Mouse (Mus musculus): ENCODE data around the gene Psmd4. TPM values are rescaled to one million over a fixed set of nuclear protein-coding genes. Genes with fewer than 3 reads are reported as not detected.

Gene Psmd4
- total RNA-seq, 1 experiment = 291 TPM

DNA sequence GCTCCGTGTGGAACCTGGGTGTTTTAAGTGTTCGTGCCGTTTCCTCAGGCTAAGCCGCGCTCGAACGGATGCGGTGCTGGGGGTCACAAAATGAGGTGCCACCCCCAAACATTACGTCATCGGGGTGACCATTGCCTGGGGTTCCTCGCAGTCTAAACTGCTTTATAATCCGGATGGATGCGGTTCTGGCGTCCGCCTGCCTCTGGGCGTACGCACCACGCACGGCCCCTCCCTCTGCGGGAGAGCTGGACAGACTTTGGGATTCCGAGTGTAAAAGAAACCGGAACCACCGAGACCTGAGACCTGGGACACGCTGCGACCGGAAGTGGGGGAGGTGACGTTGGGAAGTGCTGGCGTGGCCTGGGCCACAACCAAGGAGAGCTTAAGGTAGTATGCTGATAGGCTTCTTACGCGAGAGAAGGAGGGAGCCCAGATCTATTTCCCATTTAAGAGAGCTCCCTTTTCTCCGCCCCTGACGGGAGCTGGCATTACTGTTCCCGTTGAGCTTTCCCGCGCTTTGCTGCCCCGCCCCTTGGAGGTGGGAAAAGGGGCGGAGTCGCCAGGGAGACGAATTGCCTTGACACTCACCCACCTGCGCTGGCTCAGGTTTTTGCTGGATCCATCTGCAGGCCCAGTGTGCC is 26.4 kb downstream of the Psmd4 start:
- TF ChIP-seq MAFK (IDR thresholded peaks at IDR 0.05; ENCODE audit: insufficient read depth, low read depth, low read length) = no peak
- no peak for TF ChIP-seq ZC3H11A (IDR thresholded peaks at IDR 0.05; ENCODE audit: borderline replicate concordance, low read depth, low read length)
- TF ChIP-seq CHD2 (IDR thresholded peaks at IDR 0.05; ENCODE audit: low read depth, low read length) = peak; percentile 25; the same call in 1 of the 2 replicates
- TF ChIP-seq HCFC1 (IDR thresholded peaks at IDR 0.05; ENCODE audit: borderline replicate concordance, insufficient read depth, low read length) = peak; percentile 71
- no peak for TF ChIP-seq ZNF384 (IDR thresholded peaks at IDR 0.05; ENCODE audit: low read depth, low read length)
- Histone ChIP-seq H3K4me3 (ENCODE audit: insufficient read depth in 1 of 2, low read depth in 1 of 2, low read length in 2 of 2, poor library complexity in 1 of 2, severe bottlenecking in 1 of 2) (peak overlapping the region; percentile 79 to 92), H3K9ac (ENCODE audit: insufficient read depth, low read depth, low read length, poor library complexity, severe bottlenecking) (peak overlapping the region; percentile 92), H3K36me3 (ENCODE audit: control insufficient read depth, insufficient read depth, low read length, poor library complexity, severe bottlenecking) (peaks cover 12% of the 10 kb centered on the region), H3K27ac (ENCODE audit: insufficient read depth, low read depth, low read length, poor library complexity, severe bottlenecking) (peak overlapping the region; percentile 97), H3K4me1 (ENCODE audit: control insufficient read depth in 2 of 2, insufficient read depth in 2 of 2, low read length in 2 of 2, poor library complexity in 1 of 2) (peaks cover 0 to 5% of the 10 kb centered on the region in 2 experiments; a peak in 1 of 4 replicates), H3K9me3 (ENCODE audit: control insufficient read depth, insufficient read depth, low read depth, low read length) (no peaks in the 10 kb centered on the region)
- in situ Hi-C loops (cut with MboI; ENCODE audit: low sequenced_read_pairs in 2 of 2, unreplicated experiment in 2 of 2) = no loop called here
- DNase-seq (ENCODE audit: low read depth, low spot score) = peak; percentile 99

DNA sequence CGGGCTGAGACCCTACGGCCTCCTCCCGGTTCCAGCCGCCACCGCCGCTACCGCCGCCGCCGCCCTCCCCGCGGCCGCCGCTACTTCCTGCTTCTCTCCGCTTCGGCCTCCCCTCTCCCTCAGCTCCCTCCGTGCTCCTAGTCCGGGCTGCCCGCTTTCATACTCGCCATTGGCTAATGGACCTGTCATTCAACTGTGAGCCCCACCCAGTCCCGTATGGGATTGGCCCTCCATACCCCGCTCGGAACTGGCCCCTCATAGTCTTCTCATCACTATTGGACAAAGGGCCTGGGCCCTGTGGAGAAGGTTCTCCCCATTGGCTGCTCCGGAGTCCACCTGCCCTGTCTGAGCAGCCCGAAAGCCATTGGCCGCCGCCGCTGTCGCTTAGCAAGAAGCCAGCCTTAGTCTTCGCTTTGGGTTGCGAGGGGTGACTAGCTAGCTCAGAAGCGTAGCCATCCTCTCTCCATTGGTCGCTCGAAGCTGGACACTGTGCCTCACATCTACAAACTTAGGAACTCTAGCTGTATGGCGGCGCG is 27.0 kb downstream of the Psmd4 start, which contains the start of gene Zfp687:
Gene Zfp687 (minus strand): TSS at position 112 of the 536 bp plus-strand sequence.
- TF ChIP-seq CHD2 (IDR thresholded peaks at IDR 0.05; ENCODE audit: low read depth, low read length) (peak; percentile 91), ZC3H11A (IDR thresholded peaks at IDR 0.05; ENCODE audit: borderline replicate concordance, low read depth, low read length) (no peak)
- Histone ChIP-seq H3K36me3 (ENCODE audit: control insufficient read depth, insufficient read depth, low read length, poor library complexity, severe bottlenecking) (peaks cover 19% of the 10 kb centered on the region), H3K9ac (ENCODE audit: insufficient read depth, low read depth, low read length, poor library complexity, severe bottlenecking) (peak within 1 kb of the TSS; percentile 92), H3K27ac (ENCODE audit: insufficient read depth, low read depth, low read length, poor library complexity, severe bottlenecking) (peak within 1 kb of the TSS; percentile 97), H3K4me3 (ENCODE audit: insufficient read depth in 1 of 2, low read depth in 1 of 2, low read length in 2 of 2, poor library complexity in 1 of 2, severe bottlenecking in 1 of 2) (peak within 1 kb of the TSS; percentile 79 to 92), H3K9me3 (ENCODE audit: control insufficient read depth, insufficient read depth, low read depth, low read length) (no peaks in the 10 kb centered on the region), H3K4me1 (ENCODE audit: control insufficient read depth in 2 of 2, insufficient read depth in 2 of 2, low read length in 2 of 2, poor library complexity in 1 of 2) (peaks cover 0 to 5% of the 10 kb centered on the region in 2 experiments; a peak in 1 of 4 replicates)
- in situ Hi-C loops (cut with MboI; ENCODE audit: low sequenced_read_pairs in 2 of 2, unreplicated experiment in 2 of 2) = no loop called here
- DNase-seq (ENCODE audit: low read depth, low spot score) = peak; percentile 99

DNA sequence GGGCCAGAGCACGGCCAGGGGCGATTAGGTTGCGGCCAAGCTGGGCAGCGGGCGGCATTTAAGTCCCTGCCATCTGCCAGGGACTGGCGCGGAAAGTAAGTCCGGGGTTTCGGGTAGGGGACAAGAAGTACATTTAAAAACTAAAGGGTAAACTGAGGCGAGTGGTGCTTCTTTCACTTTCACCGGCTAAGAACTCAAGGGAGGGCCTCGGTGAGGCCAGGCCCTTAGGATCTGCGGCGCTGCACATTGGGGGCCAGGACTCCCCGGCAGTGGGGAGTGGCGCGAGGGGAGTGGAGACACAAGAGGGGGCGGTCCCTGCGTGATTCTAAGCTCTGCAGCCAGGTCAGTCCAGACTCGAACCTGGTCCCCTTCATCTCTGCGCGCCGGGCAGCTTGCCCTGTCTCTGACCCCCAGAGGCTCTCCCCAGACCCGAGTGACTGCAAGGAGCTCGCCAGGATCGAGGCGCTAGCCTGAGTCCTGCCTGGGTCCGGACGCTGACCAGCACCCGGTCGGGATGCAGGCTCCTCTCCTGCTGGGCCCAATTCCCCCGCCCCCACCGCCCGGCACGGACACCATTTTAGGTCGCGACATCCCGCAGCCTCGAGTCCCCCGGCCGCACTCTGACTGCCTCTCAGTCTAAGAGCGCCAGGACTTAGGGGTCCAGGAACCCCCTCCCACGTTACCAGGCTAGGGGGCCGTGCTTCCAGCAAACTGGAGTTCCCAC is 27.8 kb downstream of the Psmd4 start:
- peaks cover 25% of the 10 kb centered on the region for H3K36me3 ChIP-seq (ENCODE audit: control insufficient read depth, insufficient read depth, low read length, poor library complexity, severe bottlenecking)
- DNase-seq (ENCODE audit: low read depth, low spot score) = peak; percentile 33
- H3K4me1 ChIP-seq (ENCODE audit: control insufficient read depth in 2 of 2, insufficient read depth in 2 of 2, low read length in 2 of 2, poor library complexity in 1 of 2) = peaks cover 0 to 5% of the 10 kb centered on the region in 2 experiments; a peak in 1 of 4 replicates
- peak overlapping the region; percentile 89 for H3K9ac ChIP-seq (ENCODE audit: insufficient read depth, low read depth, low read length, poor library complexity, severe bottlenecking)
- peak overlapping the region; percentile 74 for H3K27ac ChIP-seq (ENCODE audit: insufficient read depth, low read depth, low read length, poor library complexity, severe bottlenecking)
- H3K4me3 ChIP-seq (ENCODE audit: insufficient read depth in 1 of 2, low read depth in 1 of 2, low read length in 2 of 2, poor library complexity in 1 of 2, severe bottlenecking in 1 of 2) = peak overlapping the region; percentile 79 to 92
- no peaks in the 10 kb centered on the region for H3K9me3 ChIP-seq (ENCODE audit: control insufficient read depth, insufficient read depth, low read depth, low read length)
- TF ChIP-seq MAFK (IDR thresholded peaks at IDR 0.05; ENCODE audit: insufficient read depth, low read depth, low read length) (no peak), HCFC1 (IDR thresholded peaks at IDR 0.05; ENCODE audit: borderline replicate concordance, insufficient read depth, low read length) (no peak), CHD2 (IDR thresholded peaks at IDR 0.05; ENCODE audit: low read depth, low read length) (no peak), ZNF384 (IDR thresholded peaks at IDR 0.05; ENCODE audit: low read depth, low read length) (no peak), ZC3H11A (IDR thresholded peaks at IDR 0.05; ENCODE audit: borderline replicate concordance, low read depth, low read length) (no peak)
- in situ Hi-C loops (cut with MboI; ENCODE audit: low sequenced_read_pairs in 2 of 2, unreplicated experiment in 2 of 2) = no loop called here

DNA sequence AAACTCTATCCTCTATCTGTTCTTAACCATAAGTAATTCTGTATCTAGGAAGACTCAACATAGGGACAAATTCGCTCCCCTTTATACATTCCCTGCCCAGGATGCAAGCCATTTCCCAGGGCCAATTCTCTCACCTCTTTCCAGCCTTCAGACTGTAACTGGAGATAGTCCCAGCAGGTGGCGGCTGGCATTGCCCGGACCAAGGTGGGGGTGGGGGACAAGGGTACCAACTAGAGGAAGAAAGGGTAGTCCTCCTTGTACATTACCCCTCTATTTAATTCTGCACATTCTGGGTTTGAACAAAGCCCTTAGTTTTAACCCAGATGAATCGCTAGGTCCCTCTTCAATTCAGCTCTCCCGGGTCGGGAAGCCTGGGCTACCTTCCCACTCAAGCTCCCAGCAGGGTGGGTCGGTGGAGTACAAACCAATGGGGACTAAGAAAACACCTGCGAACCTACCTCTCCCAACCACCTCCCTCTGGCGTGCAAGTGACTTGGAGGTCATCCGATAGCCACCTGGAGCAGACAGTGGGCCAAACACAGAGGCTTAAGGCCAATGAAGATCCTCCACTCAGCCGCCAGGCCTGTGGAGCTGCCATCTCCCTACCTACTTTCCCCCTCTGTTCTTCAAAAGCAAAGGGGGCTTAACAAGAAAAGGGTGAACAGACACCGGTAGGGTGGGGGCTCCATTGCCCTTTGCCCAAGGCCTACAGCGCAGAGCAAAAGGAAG is 28.6 kb downstream of the Psmd4 start:
- Histone ChIP-seq H3K9ac (ENCODE audit: insufficient read depth, low read depth, low read length, poor library complexity, severe bottlenecking) (peak overlapping the region; percentile 89), H3K4me1 (ENCODE audit: control insufficient read depth in 2 of 2, insufficient read depth in 2 of 2, low read length in 2 of 2, poor library complexity in 1 of 2) (peaks cover 0 to 5% of the 10 kb centered on the region in 2 experiments; a peak in 1 of 4 replicates), H3K9me3 (ENCODE audit: control insufficient read depth, insufficient read depth, low read depth, low read length) (no peaks in the 10 kb centered on the region), H3K36me3 (ENCODE audit: control insufficient read depth, insufficient read depth, low read length, poor library complexity, severe bottlenecking) (peaks cover 29% of the 10 kb centered on the region), H3K4me3 (ENCODE audit: insufficient read depth in 1 of 2, low read depth in 1 of 2, low read length in 2 of 2, poor library complexity in 1 of 2, severe bottlenecking in 1 of 2) (peak overlapping the region; percentile 79 to 92), H3K27ac (ENCODE audit: insufficient read depth, low read depth, low read length, poor library complexity, severe bottlenecking) (no peak overlapping the region)
- DNase-seq (ENCODE audit: low read depth, low spot score) = no peak
- TF ChIP-seq HCFC1 (IDR thresholded peaks at IDR 0.05; ENCODE audit: borderline replicate concordance, insufficient read depth, low read length) (no peak), MAFK (IDR thresholded peaks at IDR 0.05; ENCODE audit: insufficient read depth, low read depth, low read length) (no peak)
- in situ Hi-C loops (cut with MboI; ENCODE audit: low sequenced_read_pairs in 2 of 2, unreplicated experiment in 2 of 2) = no loop called here

All from ES-E14 (cell line).